Mouse (Mus musculus) yolk sac, embryonic 10.5 days (tissue): Measurements from ENCODE around the gene Alox5ap.

Source experiments
- DNase-seq: peaks from one replicate; pipeline ENCODE4 v3.0.0-alpha.2; 2017; ENCODE audit warnings: low spot score

The Alox5ap gene

GRCm38 (mm10) chr5:149314514-149315081 lies 50.0 kb downstream of the Alox5ap start:
- DNase-seq = no peak

- no peak for DNase-seq
Measured at GRCm38 (mm10) chr5:149316926-149317325, 52.4 kb downstream of the Alox5ap start.

- no peak for DNase-seq
Measured at GRCm38 (mm10) chr5:149319874-149320323, 55.3 kb downstream of the Alox5ap start.

GRCm38 (mm10) chr5:149320534-149321482 lies 56.2 kb downstream of the Alox5ap start:
- peak; percentile 94 for DNase-seq

GRCm38 (mm10) chr5:149321909-149322841 lies 57.6 kb downstream of the Alox5ap start:
- DNase-seq = peak; percentile 84

GRCm38 (mm10) chr5:149322938-149323553 lies 58.5 kb downstream of the Alox5ap start:
- no peak for DNase-seq

- DNase-seq = no peak
Measured at GRCm38 (mm10) chr5:149324739-149325138, 60.2 kb downstream of the Alox5ap start.

GRCm38 (mm10) chr5:149329098-149329887 lies 64.7 kb downstream of the Alox5ap start:
- DNase-seq = no peak

GRCm38 (mm10) chr5:149330601-149331000 lies 66.0 kb downstream of the Alox5ap start:
- DNase-seq = no peak

- DNase-seq = peak; percentile 67
Measured at GRCm38 (mm10) chr5:149331407-149332143, 67.0 kb downstream of the Alox5ap start.

GRCm38 (mm10) chr5:149332787-149333186 lies 68.2 kb downstream of the Alox5ap start:
- no peak for DNase-seq

- DNase-seq = no peak
Measured at GRCm38 (mm10) chr5:149333941-149334698, 69.6 kb downstream of the Alox5ap start.

GRCm38 (mm10) chr5:149335009-149335408 lies 70.4 kb downstream of the Alox5ap start:
- no peak for DNase-seq

- DNase-seq = peak; percentile 79
Measured at GRCm38 (mm10) chr5:149335563-149336238, 71.1 kb downstream of the Alox5ap start.

- no peak for DNase-seq
Measured at GRCm38 (mm10) chr5:149337148-149337547, 72.6 kb downstream of the Alox5ap start.
